Mouse (Mus musculus) intestine, embryonic 14.5 days (tissue): ENCODE results near the gene Lyrm9. TPM values are rescaled to one million over a fixed set of nuclear protein-coding genes. Genes with fewer than 3 reads are reported as not detected.

Source experiments
- ATAC-seq: fragments of 200-750 bp; cut with Nextera tagmentation; replicated peaks from 2 replicates; pipeline ENCODE4 v1.8.0; 2017; ENCODE audit warnings: low read depth, moderate number of reproducible peaks, moderate TSS enrichment, moderate library complexity; ENCODE audit not compliant: low FRiP score, low TSS enrichment
- DNase-seq: peaks from one replicate; pipeline ENCODE4 v3.0.0-alpha.2; 2018; ENCODE audit warnings: low spot score
- H3K27ac ChIP-seq: fragments of 300-500 bp; sonication (generic); 2 replicates; pipeline ENCODE4 v1.5.1; 2014; ENCODE audit warnings: low read depth, mild to moderate bottlenecking, control low read depth
- H3K27me3 ChIP-seq: fragments of 300-500 bp; sonication (generic); replicated peaks from 2 replicates; pipeline ENCODE4 v1.6.1; 2014; ENCODE audit warnings: low read length, control low read depth; ENCODE audit not compliant: control insufficient read depth, insufficient read depth
- H3K36me3 ChIP-seq: fragments of 300-500 bp; sonication (generic); 2 replicates; pipeline ENCODE4 v1.6.1; 2014; ENCODE audit warnings: low read length, control low read depth; ENCODE audit not compliant: control insufficient read depth, insufficient read depth
- H3K4me1 ChIP-seq: fragments of 300-500 bp; sonication (generic); replicated peaks from 2 replicates; pipeline ENCODE4 v1.6.1; 2014; ENCODE audit warnings: low read length, control low read depth, mixed read lengths; ENCODE audit not compliant: control insufficient read depth, insufficient read depth
- H3K4me2 ChIP-seq: fragments of 300-500 bp; sonication (generic); 2 replicates; pipeline ENCODE4 v1.6.1; 2014; ENCODE audit warnings: low read length
- H3K4me3 ChIP-seq: fragments of 300-500 bp; sonication (generic); 2 replicates; pipeline ENCODE4 v1.5.1; 2014; ENCODE audit warnings: low read depth, low read length, control low read depth, mixed read lengths
- H3K9ac ChIP-seq: fragments of 300-500 bp; sonication (generic); 2 replicates; pipeline ENCODE4 v1.6.1; 2014; ENCODE audit warnings: mild to moderate bottlenecking, low read length
- H3K9me3 ChIP-seq: fragments of 300-500 bp; sonication (generic); 2 replicates; pipeline ENCODE4 v1.6.1; 2016; ENCODE audit warnings: low read length, control low read depth; ENCODE audit not compliant: control insufficient read depth
- WGBS: fragments of 180-500 bp; shearing (Covaris S2); extraction: QIAGEN DNeasy Blood & Tissue Kit; methylation state at CpG from one replicate; pipeline ENCODE4 v1.1.7; 2014; 5-methylcytosine and 5-hydroxymethylcytosine counted together
- polyA plus RNA-seq: library from polyadenylated mRNA; unstranded; fragments of >200 nt; fragmentation: Nextera tagmentation; extraction: Ambion mirVana; gene quantifications from 2 replicates; pipeline ENCODE4 v1.2.1, GENCODE M21; 2014

The Lyrm9 gene
- polyA plus RNA-seq, 1 experiment from 2014 or later = 14.2 TPM

DNA sequence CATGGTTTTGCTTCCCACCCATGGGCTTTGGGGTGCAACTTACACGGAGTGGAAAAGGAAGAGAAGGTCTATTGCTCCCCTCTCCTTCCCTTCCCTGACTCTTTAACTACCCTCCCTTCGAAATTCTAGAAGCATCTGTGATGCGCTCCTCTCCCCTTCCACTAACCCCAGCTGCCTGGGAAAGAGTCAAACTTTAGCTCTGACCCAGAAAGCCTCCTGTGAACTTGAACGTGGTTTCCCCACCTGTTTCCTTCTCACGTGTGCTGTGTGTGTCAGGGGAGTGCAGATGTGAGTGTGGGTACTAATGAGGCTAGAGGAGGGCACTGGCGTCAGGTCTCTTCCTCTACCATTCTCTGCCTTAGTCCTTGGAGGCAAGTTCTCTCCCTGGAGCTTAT, 25.5 kb downstream of the Lyrm9 start:
- no peak for DNase-seq
- WGBS = 57% methylated on average over 6 of the region's 6 CpGs
- no peak overlapping the region for H3K27ac ChIP-seq

DNA sequence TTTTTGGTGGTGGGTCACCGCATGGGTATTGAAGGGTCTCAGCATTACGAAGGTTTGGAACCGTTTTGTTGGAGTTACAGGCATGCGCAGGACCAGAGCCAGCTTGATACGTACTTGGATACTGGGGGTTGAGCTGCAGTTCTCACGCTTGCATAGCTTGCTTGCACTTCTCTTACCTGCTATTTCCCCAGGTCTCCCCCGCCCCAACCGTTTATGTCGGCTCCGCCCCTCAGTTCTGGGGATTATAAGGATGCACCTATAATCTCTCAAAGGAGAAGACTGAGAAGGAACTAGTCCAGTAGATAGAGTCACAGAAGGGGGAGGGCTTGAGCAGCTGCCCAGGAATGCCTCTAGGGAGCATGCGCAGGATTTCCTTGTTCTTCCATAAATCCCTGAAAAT, 26.1 kb downstream of the Lyrm9 start:
- ATAC-seq = no peak
- Histone ChIP-seq H3K9ac (no peak overlapping the region), H3K9me3 (no peaks in the 10 kb centered on the region), H3K27ac (no peak overlapping the region), H3K4me1 (0 out of 2 replicates have a peak, but pooled peaks cover 4% of the 10 kb centered on the region), H3K4me3 (no peak overlapping the region), H3K4me2 (no peak overlapping the region), H3K36me3 (no peaks in the 10 kb centered on the region), H3K27me3 (no peaks in the 10 kb centered on the region)
- 77% methylated on average over 11 of the region's 11 CpGs for WGBS
- no peak for DNase-seq

More for the DNA sequence above, 25.5 kb downstream of the Lyrm9 start:
- H3K4me1 ChIP-seq = 0 out of 2 replicates have a peak, but pooled peaks cover 4% of the 10 kb centered on the region
- no peak overlapping the region for H3K9ac ChIP-seq
- H3K4me3 ChIP-seq = no peak overlapping the region
- ATAC-seq = no peak
- H3K9me3 ChIP-seq = no peaks in the 10 kb centered on the region
- no peaks in the 10 kb centered on the region for H3K36me3 ChIP-seq
- no peak overlapping the region for H3K4me2 ChIP-seq
- no peaks in the 10 kb centered on the region for H3K27me3 ChIP-seq

DNA sequence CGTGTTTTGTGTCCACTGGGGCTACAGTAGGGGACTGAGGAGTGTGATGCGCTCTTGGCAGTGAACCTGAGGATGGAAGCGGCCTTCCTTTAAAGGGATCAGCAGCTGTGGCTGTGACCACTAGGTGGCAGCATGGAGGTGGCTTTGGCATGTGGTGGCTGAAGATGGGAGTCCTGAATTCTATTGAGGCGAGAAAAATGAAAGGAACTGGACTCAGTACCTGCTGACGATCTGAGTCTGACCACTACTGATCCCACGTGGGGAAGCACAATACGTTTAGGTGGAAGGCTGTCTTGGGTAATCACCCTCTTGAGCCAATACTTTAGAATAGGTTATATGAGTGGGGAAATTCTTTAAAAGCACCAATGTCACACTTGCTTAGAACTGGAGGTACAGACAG, 29.9 kb downstream of the Lyrm9 start:
- no peak overlapping the region for H3K9ac ChIP-seq
- ATAC-seq = no peak; the same call in 1 of the 2 replicates
- H3K4me1 ChIP-seq = no peaks in the 10 kb centered on the region
- no peaks in the 10 kb centered on the region for H3K9me3 ChIP-seq
- DNase-seq = peak; percentile 90
- no peak overlapping the region for H3K4me2 ChIP-seq
- H3K27ac ChIP-seq = no peak overlapping the region
- H3K36me3 ChIP-seq = no peaks in the 10 kb centered on the region
- WGBS = 12% methylated on average over 7 of the region's 7 CpGs
- H3K4me3 ChIP-seq = no peak overlapping the region
- no peaks in the 10 kb centered on the region for H3K27me3 ChIP-seq

DNA sequence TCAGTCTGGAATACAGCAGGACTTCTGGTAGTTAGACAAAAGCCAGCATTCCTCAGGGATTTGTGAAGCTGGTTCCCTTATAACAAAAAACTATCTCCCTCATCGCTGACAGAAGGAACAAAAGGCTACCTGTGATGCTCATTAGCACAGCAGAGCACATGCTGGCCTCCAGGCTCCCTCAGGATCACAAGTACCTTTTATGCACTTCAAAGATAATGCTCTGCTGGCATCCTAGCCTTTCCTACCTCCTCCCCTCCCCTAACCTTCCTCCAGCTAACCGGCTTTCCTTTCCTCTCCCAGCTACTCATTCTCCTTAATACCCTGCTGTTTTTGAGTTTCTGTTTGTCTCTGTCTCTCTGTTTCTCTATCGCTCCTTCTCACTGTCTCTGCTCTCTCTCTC, 31.2 kb downstream of the Lyrm9 start:
- H3K4me1 ChIP-seq = no peaks in the 10 kb centered on the region
- no peaks in the 10 kb centered on the region for H3K36me3 ChIP-seq
- WGBS = 10% methylated on average over 3 of the region's 3 CpGs
- no peak for DNase-seq
- H3K27ac ChIP-seq = no peak overlapping the region
- H3K9me3 ChIP-seq = no peaks in the 10 kb centered on the region
- H3K4me2 ChIP-seq = no peak overlapping the region
- H3K4me3 ChIP-seq = no peak overlapping the region
- no peak overlapping the region for H3K9ac ChIP-seq
- H3K27me3 ChIP-seq = no peaks in the 10 kb centered on the region
- no peak for ATAC-seq

DNA sequence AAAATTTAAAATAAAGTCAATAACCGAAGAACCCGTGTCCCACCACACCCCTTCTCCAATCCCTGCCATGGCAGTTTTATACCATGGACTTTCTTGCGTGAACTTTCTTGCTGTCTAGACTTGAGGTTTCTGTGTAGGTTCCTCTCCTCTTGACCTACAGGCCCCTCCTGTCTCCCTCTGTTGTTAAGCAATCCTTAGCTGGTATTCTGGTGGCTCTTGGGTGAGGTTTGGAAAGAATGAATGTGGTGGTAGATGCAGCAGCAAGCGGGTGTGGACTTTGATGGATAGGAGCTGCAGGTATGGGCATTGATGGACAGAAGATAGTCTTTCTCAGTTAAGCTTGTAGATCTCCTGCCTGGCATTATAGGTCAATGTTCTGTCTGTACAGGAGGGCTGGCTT, 37.5 kb downstream of the Lyrm9 start:
- H3K9ac ChIP-seq = no peak overlapping the region
- no peak overlapping the region for H3K4me2 ChIP-seq
- WGBS = 95% methylated on average over 4 of the region's 4 CpGs
- no peaks in the 10 kb centered on the region for H3K27me3 ChIP-seq
- H3K9me3 ChIP-seq = no peaks in the 10 kb centered on the region
- H3K4me3 ChIP-seq = no peak overlapping the region
- no peaks in the 10 kb centered on the region for H3K4me1 ChIP-seq
- no peak for ATAC-seq
- no peak overlapping the region for H3K27ac ChIP-seq
- no peak for DNase-seq
- H3K36me3 ChIP-seq = no peaks in the 10 kb centered on the region

DNA sequence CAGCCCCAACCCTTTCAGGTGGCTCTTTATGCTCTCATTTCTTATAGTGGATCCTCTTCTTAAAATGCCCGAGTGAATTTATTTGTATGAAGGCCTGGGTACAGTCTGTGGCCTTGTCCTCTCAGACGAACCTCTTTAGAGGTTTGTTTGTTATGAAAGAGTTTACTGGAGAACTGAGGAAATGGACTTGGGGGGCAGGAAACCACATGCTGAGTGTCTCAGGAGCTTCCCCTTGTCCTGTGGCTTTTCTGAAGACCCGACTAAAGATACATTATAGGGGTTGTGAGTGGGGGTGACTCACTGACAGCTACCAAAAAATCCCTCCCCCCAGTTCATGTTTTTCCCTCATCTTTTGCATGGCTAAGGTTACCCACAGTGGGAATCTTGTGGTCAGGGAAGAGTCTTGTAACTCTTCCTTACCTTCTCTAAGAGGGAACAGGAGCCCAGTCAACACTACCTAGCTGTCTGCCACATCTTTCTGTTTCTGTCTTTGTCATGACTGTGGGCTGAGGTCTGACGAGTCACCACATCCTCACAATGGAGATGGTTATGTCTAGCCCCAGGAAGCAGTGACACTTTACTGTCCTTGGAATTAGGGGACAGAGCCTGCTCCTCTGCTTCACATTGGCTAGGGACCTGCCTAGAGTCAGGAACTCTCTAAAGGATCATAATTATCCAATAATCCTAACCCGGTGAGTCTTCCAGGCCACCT, 38.3 kb downstream of the Lyrm9 start:
- Histone ChIP-seq H3K27me3 (no peaks in the 10 kb centered on the region), H3K36me3 (no peaks in the 10 kb centered on the region), H3K4me2 (no peak overlapping the region), H3K4me1 (no peaks in the 10 kb centered on the region), H3K4me3 (no peak overlapping the region), H3K9me3 (no peaks in the 10 kb centered on the region), H3K27ac (no peak overlapping the region), H3K9ac (no peak overlapping the region)
- DNase-seq (no peak), ATAC-seq (no peak)
- WGBS = 73% methylated on average over 5 of the region's 5 CpGs

DNA sequence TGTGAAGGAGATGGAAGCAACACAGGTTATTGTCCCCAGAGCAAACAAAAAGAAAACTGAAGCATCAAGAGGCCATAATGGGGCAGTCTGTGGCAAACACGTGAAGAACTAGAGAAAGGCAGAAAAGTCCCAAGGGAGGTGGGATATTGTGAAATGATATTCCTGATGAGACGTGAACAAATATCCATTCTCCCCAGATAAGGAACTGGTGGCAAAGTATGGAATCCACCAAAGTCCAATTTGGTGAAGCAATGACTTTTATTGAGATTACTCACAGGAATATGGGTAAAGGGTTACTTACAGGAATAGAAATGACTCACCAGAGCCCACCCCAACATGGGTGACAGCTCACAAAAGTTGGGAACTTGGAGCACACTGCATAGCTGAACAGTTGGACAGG, 38.9 kb downstream of the Lyrm9 start:
- Histone ChIP-seq H3K4me2 (no peak overlapping the region), H3K36me3 (no peaks in the 10 kb centered on the region), H3K9me3 (no peaks in the 10 kb centered on the region), H3K9ac (no peak overlapping the region), H3K4me3 (no peak overlapping the region), H3K4me1 (no peaks in the 10 kb centered on the region), H3K27ac (no peak overlapping the region), H3K27me3 (no peaks in the 10 kb centered on the region)
- DNase-seq (no peak), ATAC-seq (no peak)
- WGBS = 79% methylated on average over 2 of the region's 2 CpGs

DNA sequence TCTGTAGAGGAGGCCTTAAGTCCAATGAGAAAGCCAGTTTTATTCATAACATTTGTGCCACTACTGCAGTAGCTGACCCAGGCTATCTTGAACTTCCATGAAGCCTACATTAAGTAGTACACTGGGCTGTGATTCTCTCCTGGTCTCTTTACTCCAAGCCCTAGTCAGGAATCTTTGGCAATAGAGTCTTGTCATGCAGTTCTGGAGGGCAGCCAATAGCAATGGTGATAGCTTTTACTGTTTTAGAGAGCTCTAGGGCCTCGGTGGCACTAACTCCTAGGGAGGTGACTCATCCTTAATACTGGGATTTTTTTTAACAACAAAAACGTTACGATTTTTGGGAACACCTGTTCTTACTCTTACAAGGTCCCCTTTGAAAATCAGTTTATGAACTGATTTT, 40.1 kb downstream of the Lyrm9 start:
- H3K36me3 ChIP-seq = no peaks in the 10 kb centered on the region
- DNase-seq = no peak
- ATAC-seq = no peak
- H3K9ac ChIP-seq = no peak overlapping the region
- H3K4me1 ChIP-seq = no peaks in the 10 kb centered on the region
- H3K9me3 ChIP-seq = no peaks in the 10 kb centered on the region
- H3K27me3 ChIP-seq = no peaks in the 10 kb centered on the region
- H3K27ac ChIP-seq = no peak overlapping the region
- no peak overlapping the region for H3K4me3 ChIP-seq
- H3K4me2 ChIP-seq = no peak overlapping the region
- 77% methylated on average over 3 of the region's 3 CpGs for WGBS

DNA sequence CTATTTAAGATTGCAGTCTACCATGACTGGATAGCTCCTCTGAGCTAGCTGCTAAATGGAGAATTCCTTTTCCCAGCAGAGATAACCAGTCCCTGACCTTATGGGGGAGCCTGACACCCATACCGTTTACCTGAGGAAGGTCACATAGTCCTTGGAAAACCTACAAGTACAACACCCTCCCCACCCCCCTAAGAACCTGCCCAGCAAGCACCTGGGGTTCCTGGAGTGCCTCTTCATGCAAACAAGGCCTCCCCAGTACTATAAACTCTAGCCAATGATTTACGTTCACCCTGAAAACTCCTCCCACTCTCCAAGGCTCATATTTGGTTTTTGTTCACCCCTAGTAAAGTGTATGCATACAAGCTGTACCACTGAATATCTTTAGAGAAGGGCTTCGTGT, 41.3 kb downstream of the Lyrm9 start:
- Histone ChIP-seq H3K9me3 (no peaks in the 10 kb centered on the region), H3K9ac (no peak overlapping the region), H3K4me1 (no peaks in the 10 kb centered on the region), H3K27ac (no peak overlapping the region), H3K4me3 (no peak overlapping the region), H3K4me2 (no peak overlapping the region), H3K27me3 (no peaks in the 10 kb centered on the region), H3K36me3 (no peaks in the 10 kb centered on the region)
- DNase-seq (no peak), ATAC-seq (no peak)
- WGBS = 47% methylated on average over 3 of the region's 3 CpGs
